Mouse (Mus musculus) cerebellum, postnatal 14 days (tissue): ENCODE measurements around the gene Rasa3.

Source experiments
- DNase-seq, 2 experiments: peaks; one replicate each; pipeline ENCODE4 v3.0.0; 2021; ENCODE audit warnings: mixed read lengths in 2 of 2

Rasa3 gene

DNA sequence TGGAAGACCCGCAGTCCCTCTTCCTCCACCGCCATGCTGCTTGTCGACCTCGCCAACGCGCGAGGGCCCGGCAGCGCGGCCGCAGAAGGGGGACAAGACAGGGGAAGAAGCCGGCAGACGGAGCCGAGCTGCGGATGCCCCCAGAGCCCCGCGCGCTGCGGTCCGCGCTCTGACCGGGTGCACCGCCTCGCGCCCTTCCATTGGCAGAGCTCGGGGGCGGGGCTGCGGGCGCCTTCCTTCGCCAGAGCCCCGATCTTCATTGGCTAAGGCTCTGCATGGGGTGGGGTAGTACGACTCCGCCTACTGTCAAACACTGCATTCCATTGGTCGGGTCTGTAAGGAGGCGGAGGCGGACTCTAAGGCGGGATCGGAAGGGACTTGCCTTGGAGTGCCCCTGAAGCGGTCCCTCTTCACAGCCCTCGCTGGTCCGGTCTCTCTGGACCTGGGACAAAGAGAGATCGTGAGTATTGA, at the start of gene Rasa3:
Gene Rasa3, minus strand, starts transcription at position 191 of the 471 bp plus-strand sequence.
- DNase-seq = peak; percentile 97 to 98

DNA sequence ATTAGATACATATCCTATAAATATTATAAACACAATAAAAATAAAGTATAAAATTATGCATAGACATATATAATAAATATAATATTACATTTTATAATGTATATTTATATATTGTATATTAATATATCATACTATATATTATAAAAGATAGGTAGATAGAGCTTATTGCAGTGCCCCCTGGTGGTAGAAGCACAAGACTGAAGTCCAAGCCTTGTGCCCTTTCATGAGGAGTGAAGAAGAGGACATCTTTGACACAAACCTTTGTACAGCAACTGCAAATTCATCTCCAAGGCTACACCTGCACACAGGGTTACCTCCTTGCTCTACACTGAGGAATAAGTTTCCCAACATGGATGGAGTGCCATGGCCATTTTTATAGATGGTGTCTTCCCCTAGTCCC, 48.3 kb upstream of the Rasa3 start:
- peak; percentile 77 to 85 for DNase-seq

DNA sequence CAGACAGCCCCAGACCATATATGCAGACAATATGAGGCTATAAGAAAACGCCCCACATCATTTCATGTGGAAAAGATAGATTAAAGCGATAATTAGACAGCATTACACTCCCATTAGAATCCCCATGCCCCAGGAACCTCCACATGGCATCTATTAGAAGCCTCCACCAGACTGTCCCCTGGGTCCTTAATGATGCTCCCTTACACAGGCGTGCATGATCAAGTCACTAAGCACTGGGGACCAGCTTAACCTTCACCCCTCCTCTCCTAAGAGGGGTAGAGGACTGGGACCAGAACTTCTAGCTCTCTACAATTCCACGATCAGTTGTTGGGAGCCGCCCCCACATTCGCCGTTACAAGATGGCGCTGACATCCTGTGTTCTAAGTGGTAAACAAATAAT, 41.6 kb upstream of the Rasa3 start:
- DNase-seq = no peak

DNA sequence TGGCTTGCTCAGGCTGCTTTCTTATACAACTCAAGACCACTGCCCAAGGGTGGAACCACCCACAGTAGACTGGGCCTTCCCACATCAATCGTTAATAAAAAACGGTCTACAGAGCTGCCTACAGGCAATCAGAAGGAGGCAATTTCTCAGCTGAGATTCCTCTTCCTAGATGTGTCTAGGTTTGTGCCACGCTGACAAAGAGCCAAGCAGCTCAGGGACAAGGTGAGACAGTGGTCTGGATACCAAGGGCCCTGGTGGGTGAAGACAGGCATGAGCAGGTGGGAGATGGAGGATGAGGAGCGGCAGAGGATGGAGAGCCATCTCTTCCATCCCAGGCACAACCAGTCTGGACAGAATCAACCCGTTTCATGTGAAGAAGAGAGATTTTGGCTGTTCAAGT, 31.1 kb upstream of the Rasa3 start:
- DNase-seq = no peak

DNA sequence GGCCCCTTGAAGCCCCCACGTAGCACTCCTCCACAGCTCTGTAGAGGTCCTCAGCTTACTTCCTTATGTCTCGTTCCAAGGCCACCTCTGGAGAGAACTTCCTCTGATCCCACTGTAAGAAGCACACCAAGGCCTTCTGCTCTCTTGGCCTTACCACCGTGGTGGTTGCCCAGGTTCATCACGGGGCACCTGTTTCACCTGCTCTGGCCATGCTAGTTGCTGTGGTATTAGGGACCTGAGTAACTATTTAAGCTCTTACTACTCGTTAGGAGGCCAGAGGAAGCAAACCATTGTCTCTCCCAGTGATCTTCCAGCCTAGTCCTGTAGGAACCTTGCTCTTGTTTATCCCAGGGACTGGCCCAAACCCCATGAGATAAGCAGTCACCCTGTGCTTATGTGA, 29.5 kb upstream of the Rasa3 start:
- no peak for DNase-seq

DNA sequence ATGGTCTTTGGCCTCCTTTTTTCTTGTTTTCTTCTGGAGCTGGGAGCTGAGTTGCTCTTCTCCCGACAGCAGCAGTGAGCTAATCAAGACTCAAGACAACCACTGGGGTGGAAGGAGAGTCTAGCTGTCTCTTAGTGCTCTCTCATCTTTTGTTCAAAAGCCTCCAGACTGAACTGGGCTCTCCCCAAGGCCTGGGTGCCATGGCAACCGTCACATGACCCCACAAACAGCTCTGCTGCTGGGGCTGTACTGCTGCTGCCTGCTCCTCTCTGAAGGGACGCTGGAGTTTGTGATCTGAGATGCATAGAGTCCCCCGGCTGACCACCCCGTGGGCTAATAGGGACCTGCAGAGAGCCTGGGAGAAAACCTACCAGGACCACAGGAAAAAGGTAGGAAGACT, 28.3 kb upstream of the Rasa3 start, which contains the start of gene Cfap97d2:
Gene Cfap97d2, plus strand, starts transcription at position 222 of the 400 bp plus-strand sequence.
- DNase-seq = peak; percentile 77 to 81

DNA sequence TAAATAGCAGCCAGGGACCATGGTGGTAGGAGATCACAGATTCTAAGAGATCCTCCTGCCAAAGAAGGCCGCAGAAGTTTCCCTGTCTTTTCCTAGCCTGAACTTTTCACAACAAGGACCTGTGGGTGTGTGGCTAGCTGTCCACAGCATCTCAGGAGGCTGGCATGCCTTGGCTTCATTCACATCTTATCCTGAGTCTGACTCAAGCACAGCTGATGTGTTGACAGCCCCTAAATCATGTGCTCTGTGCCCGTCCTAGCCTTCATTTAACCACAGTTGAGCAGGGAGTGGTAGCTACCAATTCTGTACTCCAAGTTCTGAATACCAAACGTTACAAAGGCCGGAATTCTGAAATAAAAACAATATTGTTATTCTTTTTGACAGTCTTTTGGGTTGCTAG, 26.9 kb upstream of the Rasa3 start:
- DNase-seq = no peak

DNA sequence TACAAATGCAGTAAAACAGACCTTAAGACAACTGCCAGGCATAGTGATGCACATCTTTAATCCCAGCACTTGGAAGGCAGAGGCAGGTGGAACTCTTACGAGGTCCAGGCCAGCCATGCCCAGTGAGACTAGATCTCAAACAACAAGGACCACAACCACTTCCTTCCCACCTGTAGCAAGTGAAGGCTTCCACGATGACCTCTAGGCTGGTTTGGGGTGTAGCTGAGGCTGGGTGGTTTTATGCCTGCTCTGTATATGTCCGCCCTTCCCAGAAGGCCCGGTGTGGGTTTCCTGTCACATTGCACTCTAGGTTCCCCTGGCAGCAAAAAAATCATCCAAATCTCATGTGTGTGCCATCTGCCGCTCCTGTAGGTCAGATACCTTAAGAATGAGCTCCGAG, 26.4 kb upstream of the Rasa3 start:
- no peak for DNase-seq

DNA sequence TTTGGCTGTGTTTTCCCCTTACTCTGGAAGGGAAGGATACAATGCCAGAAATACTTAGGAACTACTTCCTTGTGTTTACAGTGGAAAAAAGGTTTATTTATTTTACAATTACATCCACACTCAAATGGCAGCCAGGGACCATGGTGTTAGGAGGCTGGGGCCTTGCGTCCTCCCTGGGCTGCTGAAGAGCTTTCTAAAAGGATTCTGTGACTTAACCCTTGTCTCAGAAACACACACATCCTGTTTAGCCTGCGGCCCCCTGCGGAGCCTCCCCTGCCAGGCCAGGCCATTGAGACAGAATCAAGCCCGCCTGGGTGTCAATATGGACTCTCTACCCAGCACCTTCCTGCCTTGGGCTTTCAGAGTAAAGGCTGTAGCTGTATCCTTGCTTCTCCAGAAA, 25.4 kb upstream of the Rasa3 start:
- DNase-seq = no peak

DNA sequence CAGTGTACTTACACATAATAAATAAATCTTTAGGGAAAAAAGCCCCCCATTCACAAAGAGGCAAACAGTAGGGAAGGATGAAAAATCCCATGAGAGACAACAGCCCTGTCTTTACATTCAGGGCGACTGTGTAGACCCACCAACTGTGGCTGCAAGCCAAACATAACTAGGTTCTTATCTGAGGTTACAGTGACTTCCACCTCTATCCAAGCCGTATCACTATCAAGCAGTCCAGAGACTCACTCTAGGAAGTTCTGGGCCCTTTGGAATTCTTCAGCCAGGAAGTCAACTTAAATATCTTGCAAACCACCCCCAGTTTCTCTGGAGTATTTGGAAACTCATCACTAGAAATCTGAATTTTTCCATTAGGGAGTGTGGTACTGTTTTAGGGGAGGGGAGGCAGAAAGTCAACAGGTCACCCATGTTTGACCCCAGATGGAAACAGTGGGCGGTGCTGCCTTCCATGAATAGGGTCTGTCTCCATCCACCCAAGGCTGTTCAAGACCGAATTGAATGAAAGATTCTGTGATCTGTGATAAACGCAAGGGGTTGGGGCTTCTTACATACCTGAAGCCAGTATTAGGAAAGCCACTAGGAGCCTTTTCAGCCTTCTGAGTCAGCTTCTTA, 22.0 kb upstream of the Rasa3 start:
- no peak for DNase-seq

DNA sequence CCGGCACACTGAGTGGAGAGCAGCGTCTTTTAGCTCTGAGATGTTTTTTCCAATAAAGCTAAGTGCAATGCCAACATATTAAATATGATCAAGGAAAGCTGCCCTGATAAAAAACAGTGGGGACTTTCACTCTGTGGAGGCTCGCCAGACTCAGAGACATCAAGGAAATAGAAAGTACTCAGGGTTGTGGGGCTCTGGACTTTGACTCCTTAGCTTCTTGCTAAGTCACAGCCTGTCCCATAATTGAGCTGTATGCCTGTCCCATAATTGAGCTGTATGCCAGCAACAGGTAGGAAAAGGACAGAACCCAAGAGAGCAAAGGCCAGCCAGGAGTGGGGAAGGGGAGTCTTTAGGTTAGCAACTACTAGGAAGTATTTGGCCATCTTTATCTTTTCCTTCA, 20.9 kb upstream of the Rasa3 start:
- no peak for DNase-seq

DNA sequence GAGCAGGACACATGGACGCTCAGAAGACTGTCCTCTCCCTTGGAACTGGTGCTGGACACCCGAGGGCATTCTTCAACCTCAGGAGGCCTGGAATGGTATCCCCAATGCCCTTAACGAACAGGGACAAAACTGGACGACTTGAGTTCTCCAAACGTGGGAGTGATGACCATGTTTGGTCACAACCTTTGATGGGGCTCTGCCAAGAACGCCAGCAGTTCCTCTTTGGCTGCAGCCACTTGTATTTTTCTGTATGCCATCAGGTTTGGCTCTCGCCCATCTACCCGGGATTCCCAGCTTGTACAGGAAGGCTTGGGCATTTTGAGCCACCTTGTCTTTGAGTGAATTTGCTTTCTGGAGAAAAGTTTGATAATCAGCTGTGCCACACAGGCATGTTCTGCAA, 20.3 kb upstream of the Rasa3 start:
- DNase-seq = peak; percentile 87 to 90

DNA sequence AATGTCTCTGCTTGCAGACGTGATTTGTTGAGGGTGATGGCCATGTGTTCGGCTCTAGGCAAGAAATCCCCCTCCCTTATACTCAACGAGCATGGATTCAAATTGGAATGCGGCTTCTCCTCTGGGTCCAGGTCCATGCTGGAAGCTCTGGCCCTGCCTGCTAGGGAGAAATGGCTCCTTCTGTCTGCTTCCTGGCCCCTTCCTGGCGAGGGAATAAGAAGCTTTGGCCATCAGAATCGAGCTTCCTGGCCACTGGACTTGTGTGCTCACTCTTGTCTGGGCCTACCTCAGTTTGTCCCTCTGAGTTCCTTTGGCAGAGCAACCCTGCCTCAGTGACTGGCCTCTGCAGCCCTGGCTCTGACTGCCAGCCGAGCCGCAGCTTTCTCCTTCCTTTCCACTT, 19.8 kb upstream of the Rasa3 start:
- peak in 1 of 2 experiments; percentile 59 for DNase-seq

DNA sequence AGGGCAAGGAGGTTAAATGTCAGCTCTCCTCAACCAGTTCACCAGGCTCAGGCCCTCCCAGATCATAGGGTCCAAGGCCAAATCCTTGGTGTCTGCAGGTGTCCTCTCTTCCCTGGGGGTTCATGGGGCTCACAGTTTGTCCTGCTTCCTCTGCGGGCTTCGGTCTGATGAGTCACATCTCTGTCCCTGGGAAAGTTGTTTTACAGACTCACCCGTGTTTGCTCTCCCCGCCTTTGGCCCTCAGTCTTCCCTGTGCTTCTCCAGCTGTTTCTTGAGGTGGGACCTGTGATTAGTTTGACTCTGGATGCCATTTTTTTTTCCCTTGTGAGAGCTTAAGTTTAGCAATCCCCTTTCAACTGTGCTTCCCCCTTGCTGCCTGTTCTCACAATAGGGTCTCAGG, 18.8 kb upstream of the Rasa3 start:
- no peak for DNase-seq

DNA sequence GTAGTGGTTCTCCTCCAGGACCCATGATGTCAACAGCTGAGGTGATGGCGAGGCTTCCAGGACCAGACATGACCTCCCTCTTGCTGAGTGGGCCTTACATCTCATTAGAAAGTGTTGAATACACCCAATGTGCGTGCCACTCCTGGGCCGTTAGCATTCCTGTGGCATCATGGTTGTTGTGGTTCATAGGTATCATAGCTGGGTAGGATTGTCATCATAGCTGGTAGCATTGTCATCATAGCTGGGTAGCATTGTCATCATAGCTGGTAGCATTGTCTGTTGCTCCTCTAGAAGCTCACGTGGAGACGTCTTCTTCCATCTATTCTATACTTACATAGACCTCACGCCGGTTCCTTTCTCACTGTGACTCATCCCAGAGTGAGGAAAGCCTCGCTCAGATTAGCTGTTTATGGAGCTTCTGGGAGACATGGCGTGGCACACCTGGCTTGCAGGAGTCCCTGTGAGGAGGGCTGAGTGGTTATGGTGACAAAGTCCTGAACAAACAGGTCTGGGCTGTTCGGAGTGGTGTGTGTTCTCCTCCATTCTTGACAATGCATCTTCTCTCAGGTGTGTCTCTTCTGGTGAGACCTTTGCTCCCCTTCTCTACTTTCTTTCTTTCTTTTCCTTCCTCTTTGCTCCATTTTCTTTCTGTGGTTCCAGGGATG, 17.9 kb upstream of the Rasa3 start:
- no peak for DNase-seq

DNA sequence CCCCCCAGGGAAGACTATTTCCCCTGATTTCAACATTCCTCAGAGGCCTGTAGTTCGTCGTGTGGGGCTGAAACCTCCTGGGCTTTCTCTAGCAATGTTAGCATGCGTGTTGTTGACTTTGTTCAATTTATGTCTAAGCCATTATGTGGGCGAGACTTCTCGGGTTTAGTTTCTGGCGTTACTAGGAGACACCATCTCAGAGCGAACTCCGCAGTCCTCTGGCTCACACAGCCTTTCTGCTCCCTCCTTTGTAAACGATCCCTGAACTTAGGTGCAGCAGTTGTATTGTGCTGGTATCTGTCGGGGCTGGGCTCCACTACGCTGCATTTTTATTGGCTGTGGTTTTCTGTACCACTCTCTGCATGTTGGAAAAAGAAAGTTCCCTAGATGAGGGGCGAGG, 17.3 kb upstream of the Rasa3 start:
- no peak for DNase-seq

DNA sequence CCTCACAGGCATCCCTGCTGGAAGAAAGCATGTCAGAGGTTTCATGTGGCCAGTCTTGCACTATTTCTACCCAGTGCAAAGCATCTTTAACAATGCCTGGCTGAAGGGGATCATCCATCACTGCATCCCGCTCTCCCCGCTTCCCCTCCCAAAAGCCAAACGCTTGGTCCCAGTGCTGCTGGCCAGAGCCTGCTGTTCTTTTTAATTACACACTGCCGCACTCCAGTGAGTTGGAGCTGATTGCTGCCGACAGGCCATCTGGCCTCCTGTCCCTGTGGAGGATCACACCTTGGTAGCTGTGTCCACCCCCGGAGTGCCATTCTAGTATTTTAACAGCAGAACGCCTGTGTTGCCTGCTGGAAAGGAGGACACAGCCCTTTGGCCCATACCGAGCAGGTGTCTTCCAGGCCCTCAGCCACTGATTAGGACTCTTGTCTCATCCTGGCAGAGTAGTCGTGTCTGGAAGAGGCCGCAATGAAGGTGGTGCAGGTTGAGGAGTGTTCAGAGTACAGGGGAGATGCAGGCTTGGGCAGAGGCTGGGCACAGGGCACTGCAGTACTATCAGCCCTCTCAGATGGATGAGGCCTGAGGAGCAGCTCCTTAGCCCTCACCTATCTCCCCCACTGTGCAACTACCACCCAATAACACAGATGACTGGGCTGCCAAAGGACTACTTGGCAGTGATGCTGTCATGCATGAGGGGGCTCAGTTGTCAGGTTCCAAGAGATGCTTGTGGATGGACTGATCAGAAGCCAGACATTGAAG, 15.1 kb upstream of the Rasa3 start:
- DNase-seq = peak; percentile 89 to 92

DNA sequence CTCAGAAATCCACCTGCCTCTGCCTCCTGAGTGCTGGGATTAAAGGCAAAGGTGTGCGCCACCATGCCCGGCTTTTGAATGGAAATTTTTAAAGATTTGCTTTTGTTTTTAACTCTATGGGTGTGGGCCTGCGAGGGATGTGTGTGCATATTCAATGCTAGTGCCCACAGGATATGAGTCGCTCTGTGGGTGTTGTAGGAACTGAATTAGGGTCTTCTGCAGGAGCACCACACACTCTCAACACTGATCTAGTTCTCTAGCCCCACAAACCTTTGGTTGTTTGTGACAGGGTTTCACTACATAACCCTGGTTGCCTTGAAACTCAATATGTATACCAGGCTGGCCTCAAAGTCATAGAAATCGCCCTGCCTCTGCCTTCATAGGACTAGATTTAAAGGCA, 11.9 kb upstream of the Rasa3 start:
- no peak for DNase-seq

DNA sequence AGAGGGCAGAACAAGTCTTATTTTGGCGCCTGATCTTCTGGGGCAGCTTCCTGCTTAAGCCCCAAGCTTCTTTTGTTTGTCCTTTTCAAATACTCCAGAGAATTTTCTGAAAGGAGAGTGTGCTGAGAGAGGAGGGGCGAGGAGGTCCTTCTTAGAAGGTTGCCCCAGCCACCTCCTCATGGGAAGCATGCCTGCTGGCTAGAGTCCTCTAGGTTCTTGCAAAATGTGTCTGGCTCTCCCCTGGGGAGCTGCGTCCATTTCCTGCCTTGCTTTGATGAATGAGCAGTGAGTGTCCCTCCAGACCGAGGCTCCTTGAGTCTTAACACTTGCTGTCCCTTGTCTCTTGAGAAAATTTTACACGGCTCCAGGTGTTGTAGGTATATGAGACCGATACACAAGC, 11.1 kb upstream of the Rasa3 start:
- peak; percentile 53 to 59 for DNase-seq

DNA sequence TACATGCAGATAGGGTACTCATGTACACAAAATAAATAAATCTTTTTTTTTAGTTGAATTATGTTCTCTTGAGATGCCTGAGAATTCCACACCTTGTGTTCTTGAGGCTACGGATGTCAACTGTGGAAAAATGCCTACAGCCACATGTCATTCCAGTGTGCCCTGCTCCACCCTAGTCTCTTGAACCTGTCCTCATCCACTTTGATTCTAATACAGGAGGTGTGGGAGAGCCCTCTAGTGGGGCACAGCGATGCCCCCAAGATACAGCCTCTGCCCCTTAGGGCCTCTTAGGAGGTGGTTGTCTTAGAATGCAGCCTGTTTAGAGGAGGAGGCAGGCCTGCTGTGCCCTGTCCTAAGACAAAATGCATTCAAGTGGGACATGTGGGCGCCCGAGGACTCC, 10.5 kb upstream of the Rasa3 start:
- peak in 1 of 2 experiments; percentile 30 for DNase-seq

DNA sequence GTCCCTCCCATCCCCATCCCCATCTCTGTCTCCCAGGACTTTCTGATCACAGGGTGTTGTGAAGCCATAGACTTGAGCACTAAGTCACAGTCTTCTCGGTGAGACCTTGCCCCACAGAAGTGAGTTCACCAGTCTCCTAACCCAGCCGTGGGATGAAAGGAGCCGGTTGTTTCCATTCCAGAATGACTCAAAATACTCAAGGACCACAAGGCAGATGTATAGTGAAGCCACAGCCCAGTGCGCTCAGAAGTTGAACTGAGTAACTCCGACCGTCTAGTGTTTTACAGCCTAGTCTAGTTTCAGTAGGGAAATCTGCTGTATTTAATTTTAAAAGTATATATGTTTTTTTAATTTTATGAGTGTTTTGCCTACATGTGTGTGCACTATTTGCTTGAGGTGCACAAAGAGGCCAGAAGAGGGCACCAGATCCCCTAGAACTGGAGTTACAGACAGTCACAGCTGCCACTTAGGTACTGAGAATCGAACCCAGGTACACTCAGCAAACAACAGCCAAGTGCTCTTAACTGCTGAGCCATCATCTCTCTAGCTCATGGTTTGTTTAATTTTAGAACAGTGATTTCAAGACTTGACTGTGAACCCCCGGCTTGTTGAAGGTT, 9.8 kb upstream of the Rasa3 start:
- no peak for DNase-seq

DNA sequence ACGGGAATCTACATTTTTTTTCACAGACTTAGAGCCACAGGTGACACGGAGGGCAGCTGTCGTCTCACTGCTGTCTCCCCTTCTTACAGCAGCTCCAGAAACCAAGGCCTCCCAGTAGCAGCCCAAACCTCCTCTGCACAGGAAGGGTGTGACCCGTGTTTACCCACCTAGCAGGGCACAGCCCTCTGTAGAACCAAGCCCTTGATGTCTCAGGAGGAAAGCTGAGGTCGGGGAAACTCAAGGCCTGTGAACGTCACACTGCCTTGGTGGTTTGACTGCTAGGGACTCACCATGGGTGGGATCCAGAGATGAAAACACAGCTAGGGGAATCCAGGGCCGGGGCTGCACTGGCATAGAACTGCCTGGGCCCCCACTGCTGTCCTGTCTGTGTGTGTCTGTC, 9.0 kb upstream of the Rasa3 start:
- DNase-seq = no peak

DNA sequence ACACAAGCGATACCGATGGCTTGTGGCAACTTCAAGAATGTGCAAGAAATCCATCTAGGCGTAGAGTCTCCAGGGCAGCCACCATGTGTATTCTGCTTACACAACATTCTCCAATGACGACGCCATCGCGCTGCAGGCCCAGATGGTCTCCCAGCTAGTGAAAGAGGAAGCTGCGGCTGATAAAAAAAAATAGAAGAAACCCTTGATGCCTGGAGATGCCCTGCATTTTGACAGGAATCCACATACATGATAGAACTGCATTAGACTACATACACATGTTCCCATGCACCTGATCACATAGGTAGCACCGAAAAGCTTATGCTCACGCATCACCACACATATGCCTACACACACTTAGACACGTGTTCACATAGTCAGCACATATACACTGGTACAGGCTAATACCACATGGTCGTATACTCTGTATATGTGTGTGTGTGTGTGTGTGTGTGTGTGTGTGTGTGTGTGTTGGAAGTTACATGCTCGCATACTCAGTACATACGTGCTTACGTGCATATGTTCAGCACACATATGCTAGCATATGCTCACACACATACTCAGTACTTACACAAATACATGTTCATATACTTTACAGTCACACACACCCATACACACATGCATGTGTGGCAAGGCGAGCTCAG, 8.4 kb upstream of the Rasa3 start:
- DNase-seq = peak; percentile 70 to 74
